ENCODE assay signal across 9 mouse cellular contexts in the genomic region with DNA sequence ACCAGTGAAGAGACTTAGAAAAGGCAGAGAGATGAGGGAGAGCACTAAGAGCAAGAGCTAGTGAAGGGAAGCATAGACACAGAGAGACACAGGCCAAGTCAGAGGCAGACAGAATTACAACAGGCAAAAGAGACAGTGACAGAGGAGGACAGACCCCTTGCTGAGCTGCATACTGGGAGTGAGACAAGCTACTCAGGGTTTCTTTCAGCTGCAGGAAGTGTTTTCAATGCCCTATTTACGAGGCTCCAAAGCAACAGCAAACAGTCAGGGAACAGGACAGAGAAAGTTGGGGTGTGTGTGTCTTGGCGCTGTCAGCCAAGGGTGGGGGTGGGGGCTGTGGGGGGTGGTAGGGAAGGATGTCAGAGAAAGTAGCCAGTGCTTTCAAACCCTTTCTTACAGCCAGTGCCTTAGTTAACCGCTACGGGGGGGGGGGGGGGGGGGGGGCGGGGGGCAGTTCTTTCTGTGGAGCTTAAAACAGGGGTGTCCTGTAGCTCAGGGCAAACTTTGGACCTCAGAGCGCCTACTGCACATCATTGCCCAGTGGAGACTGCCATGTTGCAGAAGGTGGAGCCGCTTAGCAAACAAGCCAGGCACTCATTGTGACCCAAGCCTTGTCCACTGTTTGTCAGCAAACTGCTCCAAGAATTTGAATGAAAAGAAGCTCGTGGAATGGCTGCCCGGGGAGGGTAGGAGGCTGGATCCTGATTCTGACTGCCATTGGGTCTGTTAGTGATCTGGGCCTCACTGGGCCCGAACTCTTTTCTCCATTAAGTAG. TPM values are rescaled to one million over a fixed set of nuclear protein-coding genes. Genes with fewer than 3 reads are reported as not detected.
A peak's percentile ranks its signal among the peaks of the same experiment; 100 is the strongest.
DNase-seq lines count a peak whose midpoint lies in the region; ATAC-seq lines count a peak whose summit lies in the region.
"Had no signal": no experiment of that assay in that cellular context is flagged by ENCODE, and none has a peak within 500 bp of the region (broad histone marks: within the 10 kb centered on the region; RNA-seq: fewer than 3 reads in every experiment).

A gene (minus strand): TSS at position 107 of the 775 bp plus-strand sequence.

- no peaks in the 10 kb centered on the region for H3K9me3 ChIP-seq in embryonic facial prominence, embryonic 13.5 days
- H3K9me3 ChIP-seq in heart, embryonic 16.5 days (replicated peaks; ENCODE audit: control insufficient read depth, low read length), result no peaks in the 10 kb centered on the region
- no peaks in the 10 kb centered on the region for H3K9me3 ChIP-seq in limb, embryonic 12.5 days

- WGBS in embryonic facial prominence, embryonic 13.5 days, result 38% methylated on average over 7 of the region's 10 CpGs
- 39% methylated on average over 7 of the region's 10 CpGs for WGBS in heart, embryonic 16.5 days
- 34% methylated on average over 9 of the region's 10 CpGs for WGBS in limb, embryonic 12.5 days

- DNase-seq in left cerebral cortex, adult 18-20 months (ENCODE audit: low spot score in 2 of 2), result no peak
- DNase-seq in left cerebral cortex, adult 9 months (ENCODE audit: low spot score in 2 of 2), result no peak
- DNase-seq in urinary bladder, adult 18-20 months (ENCODE audit: low spot score in 2 of 2), result no peak
- DNase-seq in ovary, postnatal 36 days (ENCODE audit: low spot score), result no peak
- DNase-seq in T-cell, adult 2 months (ENCODE audit: low spot score), result no peak

- peaks cover 10% of the 10 kb centered on the region for H3K4me1 ChIP-seq in embryonic facial prominence, embryonic 13.5 days
- peaks cover 6% of the 10 kb centered on the region for H3K4me1 ChIP-seq in heart, embryonic 16.5 days (ENCODE audit: control insufficient read depth, insufficient read depth, low read length)
- H3K4me1 ChIP-seq in limb, embryonic 12.5 days (replicated peaks), result peaks cover 17% of the 10 kb centered on the region

- ATAC-seq in embryonic facial prominence, embryonic 13.5 days (ENCODE audit: insufficient number of reproducible peaks, insufficient read depth, low FRiP score, low TSS enrichment, low read depth), result no peak
- no peak for ATAC-seq in heart, embryonic 16.5 days (replicated peaks; ENCODE audit: extremely low read depth, insufficient read depth, low FRiP score)
- ATAC-seq in limb, embryonic 12.5 days (ENCODE audit: insufficient number of reproducible peaks, insufficient read depth, low FRiP score, low TSS enrichment, low read depth), result no peak

- H3K4me2 ChIP-seq in embryonic facial prominence, embryonic 13.5 days, result peak within 1 kb of the TSS; percentile 58
- peak within 1 kb of the TSS; percentile 54 for H3K4me2 ChIP-seq in heart, embryonic 16.5 days (ENCODE audit: low read depth, low read length)
- H3K4me2 ChIP-seq in limb, embryonic 12.5 days, result peak within 1 kb of the TSS; percentile 62

- H3K9ac ChIP-seq in embryonic facial prominence, embryonic 13.5 days, result peak within 1 kb of the TSS; percentile 54; the same call in 1 of the 2 replicates
- 0 out of 2 replicates have a peak within 1 kb of the TSS, but pooled peaks have one; percentile 32 for H3K9ac ChIP-seq in heart, embryonic 16.5 days (ENCODE audit: low read length)
- 0 out of 2 replicates have a peak within 1 kb of the TSS, but pooled peaks have one; percentile 31 for H3K9ac ChIP-seq in limb, embryonic 12.5 days (replicated peaks)

- no peaks in the 10 kb centered on the region for H3K36me3 ChIP-seq in embryonic facial prominence, embryonic 13.5 days
- no peaks in the 10 kb centered on the region for H3K36me3 ChIP-seq in heart, embryonic 16.5 days (ENCODE audit: control insufficient read depth, insufficient read depth)
- no peaks in the 10 kb centered on the region for H3K36me3 ChIP-seq in limb, embryonic 12.5 days

- H3K27me3 ChIP-seq in embryonic facial prominence, embryonic 13.5 days, result peaks cover 9% of the 10 kb centered on the region
- peaks cover 46% of the 10 kb centered on the region for H3K27me3 ChIP-seq in heart, embryonic 16.5 days (ENCODE audit: control insufficient read depth, insufficient read depth, low read length)
- H3K27me3 ChIP-seq in limb, embryonic 12.5 days, result no peaks in the 10 kb centered on the region

- peak within 1 kb of the TSS; percentile 20 for H3K4me3 ChIP-seq in embryonic facial prominence, embryonic 13.5 days
- H3K4me3 ChIP-seq in heart, embryonic 16.5 days (ENCODE audit: low read length), result peak within 1 kb of the TSS; percentile 17
- H3K4me3 ChIP-seq in limb, embryonic 12.5 days (replicated peaks), result peak within 1 kb of the TSS; percentile 29

- no peak within 1 kb of the TSS for H3K27ac ChIP-seq in embryonic facial prominence, embryonic 13.5 days
- no peak within 1 kb of the TSS for H3K27ac ChIP-seq in heart, embryonic 16.5 days (ENCODE audit: low read length)
- H3K27ac ChIP-seq in limb, embryonic 12.5 days, result 0 out of 2 replicates have a peak within 1 kb of the TSS, but pooled peaks have one; percentile 7

RNA-seq across cellular contexts. Expression of the gene that starts here (rescaled TPM):
- 10 to 100 TPM; 16.8 to 20.1 TPM for total RNA-seq in left cerebral cortex, adult 18-20 months (2021)
- polyA plus RNA-seq in embryonic facial prominence, embryonic 13.5 days (2015; fragmentation: Nextera tagmentation; extraction: Ambion mirVana), result 0.20 and 0.37 TPM in 2 replicates
- polyA plus RNA-seq in heart, embryonic 16.5 days (2015; fragmentation: Nextera tagmentation; extraction: Ambion mirVana), result 1.1 and 1.3 TPM in 2 replicates
- 0.23 and 0.33 TPM in 2 replicates for polyA plus RNA-seq in limb, embryonic 12.5 days (2016; fragmentation: Nextera tagmentation; extraction: Ambion mirVana)
- total RNA-seq: neutrophil, adult 5-6 weeks had no signal
